20 mouse cellular contexts compared by ENCODE assay signal in genomic region chr3:104327829-104328228, GRCm38 (mm10).
"Had no signal": no experiment of that assay in that cellular context is flagged by ENCODE, and none has a peak within 500 bp of the region (broad histone marks: within the 10 kb centered on the region; RNA-seq: fewer than 3 reads in every experiment).

No protein-coding gene starts in this region.

- H3K4me1 ChIP-seq: intestine, embryonic 15.5 days; kidney, embryonic 15.5 days; limb, embryonic 10.5 days; limb, embryonic 13.5 days; megakaryocyte, embryonic 14.5 days had no signal

- ATAC-seq: intestine, embryonic 15.5 days; lung, postnatal 0 days; midbrain, embryonic 15.5 days had no signal

- H3K4me2 ChIP-seq: intestine, embryonic 15.5 days; kidney, embryonic 15.5 days; limb, embryonic 13.5 days; lung, embryonic 14.5 days; midbrain, embryonic 12.5 days; midbrain, embryonic 15.5 days; neural tube, embryonic 13.5 days had no signal

- H3K9me3 ChIP-seq: intestine, embryonic 15.5 days; kidney, embryonic 15.5 days; limb, embryonic 10.5 days; limb, embryonic 13.5 days; megakaryocyte, embryonic 14.5 days; midbrain, embryonic 12.5 days; midbrain, embryonic 15.5 days; neural tube, embryonic 13.5 days had no signal

- H3K27ac ChIP-seq: intestine, embryonic 15.5 days; kidney, embryonic 15.5 days; limb, embryonic 10.5 days; limb, embryonic 13.5 days; macrophage; midbrain, embryonic 12.5 days; midbrain, embryonic 15.5 days; neural tube, embryonic 13.5 days; stomach, postnatal 0 days had no signal

- DNase-seq: kidney, adult 11 months; kidney, adult 8-10 months; kidney, postnatal 10 days; kidney, postnatal 4 days; lung, embryonic 14.5 days; right cerebral cortex, adult 18-20 months; right cerebral cortex, postnatal 14 days; right cerebral cortex, postnatal 4 days; thymus, postnatal 25 days had no signal

- H3K27me3 ChIP-seq: intestine, embryonic 15.5 days; kidney, embryonic 15.5 days; limb, embryonic 13.5 days; megakaryocyte, embryonic 14.5 days; midbrain, embryonic 12.5 days; midbrain, embryonic 15.5 days; neural tube, embryonic 13.5 days had no signal

- H3K9ac ChIP-seq: intestine, embryonic 15.5 days; kidney, embryonic 15.5 days; limb, embryonic 13.5 days; lung, embryonic 14.5 days; midbrain, embryonic 12.5 days; midbrain, embryonic 15.5 days; neural tube, embryonic 13.5 days had no signal

- H3K4me3 ChIP-seq: intestine, embryonic 15.5 days; kidney, embryonic 15.5 days; limb, embryonic 10.5 days; limb, embryonic 13.5 days; megakaryocyte, embryonic 14.5 days; midbrain, embryonic 12.5 days; midbrain, embryonic 15.5 days; neural tube, embryonic 13.5 days had no signal

- H3K36me3 ChIP-seq: intestine, embryonic 15.5 days; kidney, embryonic 15.5 days; limb, embryonic 10.5 days; limb, embryonic 13.5 days; midbrain, embryonic 12.5 days; midbrain, embryonic 15.5 days; neural tube, embryonic 13.5 days had no signal
